Comparison of ENCODE assay signal across 28 mouse cellular contexts in the genomic region with DNA sequence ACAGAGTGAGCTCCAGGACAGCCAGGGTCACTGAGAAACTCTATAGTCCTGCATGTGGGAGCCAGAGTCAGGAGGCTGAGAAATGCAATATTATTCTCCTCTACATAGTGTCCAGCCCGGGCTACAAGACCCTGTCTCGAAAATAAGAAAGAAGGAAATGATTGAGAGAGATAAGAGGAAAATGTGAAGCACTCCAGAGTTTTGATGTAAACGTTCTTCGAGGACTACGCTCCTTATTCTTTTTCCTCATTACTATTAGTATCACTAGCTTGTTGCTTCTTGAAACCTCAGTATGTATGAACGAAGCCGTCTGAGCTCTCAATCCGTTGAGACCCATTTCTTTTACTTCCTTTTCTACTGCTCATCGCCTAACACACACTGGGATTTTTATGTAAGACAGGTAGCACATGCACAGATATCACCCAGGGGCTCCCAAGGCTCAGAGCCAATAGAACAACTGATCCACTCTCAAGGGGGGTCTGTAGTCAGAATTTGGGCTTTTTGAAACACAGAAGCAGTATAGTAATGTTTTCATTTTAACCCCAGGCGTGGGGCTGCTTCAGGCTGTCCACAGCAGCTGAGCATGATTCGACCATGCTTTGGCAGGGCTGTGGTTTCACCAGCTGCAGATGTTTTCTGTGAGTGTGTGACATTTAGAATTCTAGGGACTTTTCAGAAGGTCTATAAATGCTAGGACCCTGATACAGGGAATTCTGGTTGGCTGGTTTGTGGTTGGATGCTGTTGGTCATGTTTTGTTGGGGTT. TPM values are rescaled to one million over a fixed set of nuclear protein-coding genes. Genes with fewer than 3 reads are reported as not detected.
DNase-seq lines count a peak whose midpoint lies in the region; TF ChIP-seq lines count a peak whose summit lies in the region.
"Had no signal": no experiment of that assay in that cellular context is flagged by ENCODE, and none has a peak within 500 bp of the region (broad histone marks: within the 10 kb centered on the region; RNA-seq: fewer than 3 reads in every experiment).

No protein-coding gene starts in this region.

- no peak for TF ChIP-seq CTCF in spleen, adult 2 months (IDR thresholded peaks at IDR 0.05; ENCODE audit: extremely low read depth, insufficient read depth, insufficient read length, insufficient replicate concordance)
- no peak for TF ChIP-seq CTCF in MEL (IDR thresholded peaks at IDR 0.05 in 2 of 3, conservative IDR thresholded peaks at IDR 0.05 in 1 of 3; ENCODE audit: control insufficient read depth in 1 of 3, insufficient read depth in 1 of 3, low read depth in 2 of 3, low read length in 3 of 3, poor library complexity in 1 of 3, severe bottlenecking in 1 of 3)

- DNase-seq in spleen, adult 2 months (ENCODE audit: low read depth in 1 of 2, low spot score in 2 of 2): no peak
- DNase-seq in spleen, postnatal 4 days (ENCODE audit: low spot score in 2 of 2): no peak
- peak; percentile 36 for DNase-seq in thymus, postnatal 4 days
- no peak for DNase-seq in thymus, adult 18-20 months
- DNase-seq in MEL (ENCODE audit: low read depth, low spot score): peak; percentile 70
- no peak for DNase-seq in spleen, adult 18-20 months
- DNase-seq: adrenal gland, adult 2 months; adrenal gland, postnatal 14 days; cerebellum, adult 11 months; cerebellum, adult 2 months; cerebellum, adult 9-11 months; cerebellum, postnatal 25 days; gastrocnemius, postnatal 10 days; heart, adult 18-20 months; heart, postnatal 10 days; heart, postnatal 36 days had no signal

- peaks cover 8% of the 10 kb centered on the region; the same call in 1 of the 2 replicates for H3K4me1 ChIP-seq in spleen, adult 2 months (ENCODE audit: control insufficient read depth, insufficient read depth, insufficient read length)
- peaks cover 16 to 35% of the 10 kb centered on the region in 2 experiments for H3K4me1 ChIP-seq in MEL (ENCODE audit: control insufficient read depth in 1 of 2, insufficient read depth in 2 of 2, low read length in 2 of 2)

- no peak for TF ChIP-seq RAD21 in MEL (IDR thresholded peaks at IDR 0.05; ENCODE audit: low read depth, low read length)

- no peaks in the 10 kb centered on the region for H3K9me3 ChIP-seq in MEL (replicated peaks; ENCODE audit: insufficient read depth, low read length)
- H3K9me3 ChIP-seq: embryonic facial prominence, embryonic 12.5 days; embryonic facial prominence, embryonic 15.5 days; forebrain, embryonic 15.5 days; G1E; heart, embryonic 12.5 days; heart, embryonic 15.5 days; hindbrain, embryonic 10.5 days; hindbrain, embryonic 13.5 days had no signal

- peak overlapping the region; percentile 32 for H3K9ac ChIP-seq in MEL (ENCODE audit: control insufficient read depth, low read depth, low read length, poor library complexity, severe bottlenecking)
- H3K9ac ChIP-seq: embryonic facial prominence, embryonic 12.5 days; embryonic facial prominence, embryonic 15.5 days; forebrain, embryonic 15.5 days; heart, embryonic 12.5 days; heart, embryonic 15.5 days; hindbrain, embryonic 13.5 days had no signal

- peak overlapping the region; percentile 62 for H3K27ac ChIP-seq in spleen, adult 2 months (ENCODE audit: insufficient read depth, low read length)
- H3K27ac ChIP-seq in MEL (ENCODE audit: control insufficient read depth, low read depth, low read length): peak overlapping the region; percentile 46
- H3K27ac ChIP-seq: embryonic facial prominence, embryonic 12.5 days; embryonic facial prominence, embryonic 15.5 days; forebrain, embryonic 15.5 days; heart, embryonic 15.5 days; hindbrain, embryonic 10.5 days; hindbrain, embryonic 13.5 days had no signal

- H3K4me3 ChIP-seq in spleen, adult 2 months (ENCODE audit: extremely low read depth, insufficient read depth, insufficient read length): no peak overlapping the region
- peak overlapping the region; percentile 6 to 48; a peak in 3 of 4 replicates for H3K4me3 ChIP-seq in MEL (ENCODE audit: control insufficient read depth in 1 of 2, insufficient read depth in 1 of 2, low read depth in 2 of 2, low read length in 2 of 2)
- H3K4me3 ChIP-seq: embryonic facial prominence, embryonic 12.5 days; embryonic facial prominence, embryonic 15.5 days; forebrain, embryonic 15.5 days; heart, embryonic 12.5 days; heart, embryonic 15.5 days; hindbrain, embryonic 10.5 days; hindbrain, embryonic 13.5 days had no signal

- no peaks in the 10 kb centered on the region for H3K36me3 ChIP-seq in spleen, adult 2 months (ENCODE audit: control insufficient read depth, insufficient read depth, low read length)
- H3K36me3 ChIP-seq in MEL (ENCODE audit: control insufficient read depth in 1 of 2, insufficient read depth in 2 of 2, low read length in 2 of 2): peaks cover 0 to 22% of the 10 kb centered on the region in 2 experiments; a peak in 2 of 4 replicates
- H3K36me3 ChIP-seq: embryonic facial prominence, embryonic 12.5 days; forebrain, embryonic 15.5 days; heart, embryonic 15.5 days; hindbrain, embryonic 13.5 days had no signal

- 48% methylated on average over 11 of the region's 11 CpGs for WGBS in spleen, adult 2 months

- peak in 1 of 2 experiments; percentile 42; a peak in 1 of 4 replicates for TF ChIP-seq EP300 in MEL (IDR thresholded peaks at IDR 0.05; ENCODE audit: low read depth in 1 of 2, low read length in 2 of 2)

- no peaks in the 10 kb centered on the region for H3K27me3 ChIP-seq in spleen, adult 2 months (ENCODE audit: control insufficient read depth, insufficient read depth, low read length)
- no peaks in the 10 kb centered on the region for H3K27me3 ChIP-seq in MEL (ENCODE audit: control insufficient read depth in 1 of 2, insufficient read depth in 2 of 2, low read length in 2 of 2)
- H3K27me3 ChIP-seq: embryonic facial prominence, embryonic 12.5 days; embryonic facial prominence, embryonic 15.5 days; forebrain, embryonic 15.5 days had no signal

- no peak for TF ChIP-seq POLR2A in spleen, adult 2 months (IDR thresholded peaks at IDR 0.05; ENCODE audit: low read depth, low read length)
- no peak for TF ChIP-seq POLR2A in MEL (IDR thresholded peaks at IDR 0.05; ENCODE audit: control insufficient read depth in 1 of 2, insufficient read depth in 1 of 2, low read depth in 1 of 2, low read length in 2 of 2, poor library complexity in 1 of 2)

- peaks cover 21% of the 10 kb centered on the region for H3K79me2 ChIP-seq in MEL (ENCODE audit: control insufficient read depth, insufficient read depth, low read length, poor library complexity)

TF ChIP-seq in MEL, 35 proteins besides CTCF, POLR2A, EP300 and RAD21:
- TF ChIP-seq MAX (IDR thresholded peaks at IDR 0.05; ENCODE audit: low read length) (0 out of 2 replicates have a peak, but pooled peaks have one; percentile 34), CHD1 (IDR thresholded peaks at IDR 0.05; ENCODE audit: low read depth, low read length) (peak; percentile 94; the same call in 1 of the 2 replicates), NELFE (IDR thresholded peaks at IDR 0.05; ENCODE audit: low read depth, low read length) (peak; percentile 16; the same call in 1 of the 2 replicates), SIN3A (IDR thresholded peaks at IDR 0.05; ENCODE audit: low read length) (peak; percentile 46; the same call in 1 of the 2 replicates), ELF1 (IDR thresholded peaks at IDR 0.05; ENCODE audit: low read depth, low read length) (no peak)

RNA-seq across cellular contexts. Expression of gene Il9r, which starts 2.0 kb away (rescaled TPM):
- 27.6 and 36.0 TPM in 2 replicates for polyA plus RNA-seq in spleen, adult 2 months (2012; rRNA removed)
- total RNA-seq in MEL (2012; rRNA removed): 76.5 and 83.8 TPM in 2 replicates
- polyA plus RNA-seq in MEL (2012; ENCODE audit: insufficient read depth in 1 of 2, insufficient read length in 2 of 2, low read depth in 1 of 2, low replicate concordance in 2 of 2, missing spikeins in 1 of 2): 10 to 100 TPM in 1 of 2 experiments, not detected in 1; 56.9 TPM
- total RNA-seq: common myeloid progenitor, adult 5-6 weeks; gastrocnemius, adult 18-20 months; gastrocnemius, postnatal 10 days had no signal
- polyA plus RNA-seq: adrenal gland, adult 2 months; cerebellum, adult 2 months; embryonic facial prominence, embryonic 12.5 days; forebrain, embryonic 11.5 days; forebrain, embryonic 15.5 days; heart, embryonic 12.5 days; hindbrain, embryonic 10.5 days; hindbrain, embryonic 13.5 days; hindbrain, embryonic 16.5 days had no signal

RNA-seq across cellular contexts. Expression of gene Snrnp25, which starts 3.1 kb away (rescaled TPM):
- polyA plus RNA-seq in spleen, adult 2 months (2012; rRNA removed): 29.7 and 32.5 TPM in 2 replicates
- 148 and 158 TPM in 2 replicates for total RNA-seq in MEL (2012; rRNA removed)
- 100 to 1,000 TPM in 1 of 2 experiments, not detected in 1; 130 TPM for polyA plus RNA-seq in MEL (2012; ENCODE audit: insufficient read depth in 1 of 2, insufficient read length in 2 of 2, low read depth in 1 of 2, low replicate concordance in 2 of 2, missing spikeins in 1 of 2)

RNA-seq across cellular contexts. Expression of gene Rhbdf1, which starts 20.0 kb away (rescaled TPM):
- polyA plus RNA-seq in spleen, adult 2 months (2012; rRNA removed): 52.3 and 55.3 TPM in 2 replicates
- total RNA-seq in MEL (2012; rRNA removed): 2.4 and 2.9 TPM in 2 replicates
- polyA plus RNA-seq in MEL (2012; ENCODE audit: insufficient read depth in 1 of 2, insufficient read length in 2 of 2, low read depth in 1 of 2, low replicate concordance in 2 of 2, missing spikeins in 1 of 2): 10 to 100 TPM in 1 of 2 experiments, not detected in 1; 14.3 TPM

RNA-seq across cellular contexts. Expression of gene Mpg, which starts 24.2 kb away (rescaled TPM):
- 10.4 and 11.1 TPM in 2 replicates for polyA plus RNA-seq in spleen, adult 2 months (2012; rRNA removed)
- 41.2 and 43.2 TPM in 2 replicates for total RNA-seq in MEL (2012; rRNA removed)
- polyA plus RNA-seq in MEL (2012; ENCODE audit: insufficient read depth in 1 of 2, insufficient read length in 2 of 2, low read depth in 1 of 2, low replicate concordance in 2 of 2, missing spikeins in 1 of 2): 10 to 100 TPM in 1 of 2 experiments, not detected in 1; 42.0 TPM

Comparison
In these comparisons a context has a peak if more than half of its experiments do, and no peak if none do; other contexts are left out.
1. DNase-seq: peak in thymus, postnatal 4 days (single experiment) and MEL (single experiment); none in spleen, adult 2 months (0 of 2), spleen, postnatal 4 days (0 of 2), thymus, adult 18-20 months (0 of 2) and spleen, adult 18-20 months (0 of 2).